8 mouse cellular contexts compared by ENCODE assay signal in genomic region chr12:8675361-8675760, GRCm38 (mm10). TPM values are rescaled to one million over a fixed set of nuclear protein-coding genes. Genes with fewer than 3 reads are reported as not detected.
DNase-seq lines count a peak whose midpoint lies in the region; ATAC-seq lines count a peak whose summit lies in the region.

No protein-coding gene starts in this region.

- ATAC-seq in heart, embryonic 15.5 days (replicated peaks; ENCODE audit: insufficient number of reproducible peaks, insufficient read depth, low FRiP score, low read depth), result no peak
- no peak for ATAC-seq in hindbrain, embryonic 14.5 days (ENCODE audit: low FRiP score)
- no peak for ATAC-seq in midbrain, embryonic 13.5 days
- ATAC-seq in megakaryocyte progenitor cell, adult 5-6 weeks (replicated peaks; ENCODE audit: poor library complexity), result no peak

- no peaks in the 10 kb centered on the region for H3K9me3 ChIP-seq in heart, embryonic 15.5 days (replicated peaks)
- no peaks in the 10 kb centered on the region for H3K9me3 ChIP-seq in hindbrain, embryonic 14.5 days (ENCODE audit: control insufficient read depth, low read length)
- H3K9me3 ChIP-seq in midbrain, embryonic 13.5 days, result 0 out of 2 replicates have a peak, but pooled peaks cover 4% of the 10 kb centered on the region

- WGBS in heart, embryonic 15.5 days, result under 1% methylated on average over 7 of the region's 7 CpGs
- WGBS in hindbrain, embryonic 14.5 days, result under 1% methylated on average over 7 of the region's 7 CpGs
- WGBS in midbrain, embryonic 13.5 days, result under 1% methylated on average over 7 of the region's 7 CpGs

- H3K4me1 ChIP-seq in heart, embryonic 15.5 days (replicated peaks), result peaks cover 22% of the 10 kb centered on the region
- peaks cover 22% of the 10 kb centered on the region for H3K4me1 ChIP-seq in hindbrain, embryonic 14.5 days (replicated peaks; ENCODE audit: control insufficient read depth, insufficient read depth, low read length)
- H3K4me1 ChIP-seq in midbrain, embryonic 13.5 days (replicated peaks), result peaks cover 34% of the 10 kb centered on the region

- peak overlapping the region; percentile 97; the same call in 1 of the 2 replicates for H3K27ac ChIP-seq in heart, embryonic 15.5 days
- peak overlapping the region; percentile 97; the same call in 1 of the 2 replicates for H3K27ac ChIP-seq in hindbrain, embryonic 14.5 days
- no peak overlapping the region for H3K27ac ChIP-seq in midbrain, embryonic 13.5 days

- intact Hi-C loops in heart, postnatal 10 days (cut with DNase I), result loop anchor here (2.0 to 10.0 kb wide), 2 partner anchors 13 to 899 kb away; partner anchors contain the start of gene Osr1

- H3K27me3 ChIP-seq in heart, embryonic 15.5 days, result no peaks in the 10 kb centered on the region
- no peaks in the 10 kb centered on the region for H3K27me3 ChIP-seq in hindbrain, embryonic 14.5 days (ENCODE audit: control insufficient read depth, insufficient read depth, low read length)
- H3K27me3 ChIP-seq in midbrain, embryonic 13.5 days, result no peaks in the 10 kb centered on the region

- H3K4me3 ChIP-seq in heart, embryonic 15.5 days, result peak overlapping the region; percentile 97
- peak overlapping the region; percentile 79 for H3K4me3 ChIP-seq in hindbrain, embryonic 14.5 days (replicated peaks; ENCODE audit: low read length)
- H3K4me3 ChIP-seq in midbrain, embryonic 13.5 days (replicated peaks), result peak overlapping the region; percentile 66

- H3K36me3 ChIP-seq in heart, embryonic 15.5 days, result no peaks in the 10 kb centered on the region
- H3K36me3 ChIP-seq in hindbrain, embryonic 14.5 days (replicated peaks; ENCODE audit: control insufficient read depth, insufficient read depth), result 0 out of 2 replicates have a peak, but pooled peaks cover 2% of the 10 kb centered on the region
- no peaks in the 10 kb centered on the region for H3K36me3 ChIP-seq in midbrain, embryonic 13.5 days

- DNase-seq in heart, postnatal 10 days, result no peak
- DNase-seq in ZHBTc4 (ENCODE audit: low read depth, low spot score), result peak; percentile 49
- no peak for DNase-seq in hindbrain, embryonic 14.5 days (ENCODE audit: low spot score)
- DNase-seq in thymus, postnatal 10 days (ENCODE audit: low spot score in 2 of 2), result no peak
- no peak for DNase-seq in layer of hippocampus, postnatal 14 days (ENCODE audit: low spot score in 2 of 2)

- H3K4me2 ChIP-seq in heart, embryonic 15.5 days, result peak overlapping the region; percentile 63
- H3K4me2 ChIP-seq in hindbrain, embryonic 14.5 days (replicated peaks), result peak overlapping the region; percentile 93
- peak overlapping the region; percentile 91 for H3K4me2 ChIP-seq in midbrain, embryonic 13.5 days (replicated peaks)

- H3K9ac ChIP-seq in heart, embryonic 15.5 days, result peak overlapping the region; percentile 100
- H3K9ac ChIP-seq in hindbrain, embryonic 14.5 days, result peak overlapping the region; percentile 94
- H3K9ac ChIP-seq in midbrain, embryonic 13.5 days (replicated peaks), result peak overlapping the region; percentile 97

RNA-seq across cellular contexts. Expression of gene Pum2, which starts 1.4 kb away (rescaled TPM):
- 24.4 and 25.4 TPM in 2 replicates for polyA plus RNA-seq in heart, embryonic 15.5 days (2015; fragmentation: Nextera tagmentation; extraction: Ambion mirVana)
- total RNA-seq in heart, postnatal 10 days (2021), result 100 to 1,000 TPM; 136 to 147 TPM
- polyA plus RNA-seq in hindbrain, embryonic 14.5 days (2014; fragmentation: Nextera tagmentation; extraction: Ambion mirVana), result 64.9 and 68.6 TPM in 2 replicates
- polyA plus RNA-seq in midbrain, embryonic 13.5 days (2015; fragmentation: Nextera tagmentation; extraction: Ambion mirVana), result 58.6 and 66.7 TPM in 2 replicates
- total RNA-seq in layer of hippocampus, postnatal 14 days (2021), result 100 to 1,000 TPM; 161 to 163 TPM
- total RNA-seq in megakaryocyte progenitor cell, adult 5-6 weeks (2015), result 164 and 166 TPM in 2 replicates
- total RNA-seq in megakaryocyte progenitor cell, adult 5-6 weeks (2017), result 116 and 129 TPM in 2 replicates
